In the genomic region with DNA sequence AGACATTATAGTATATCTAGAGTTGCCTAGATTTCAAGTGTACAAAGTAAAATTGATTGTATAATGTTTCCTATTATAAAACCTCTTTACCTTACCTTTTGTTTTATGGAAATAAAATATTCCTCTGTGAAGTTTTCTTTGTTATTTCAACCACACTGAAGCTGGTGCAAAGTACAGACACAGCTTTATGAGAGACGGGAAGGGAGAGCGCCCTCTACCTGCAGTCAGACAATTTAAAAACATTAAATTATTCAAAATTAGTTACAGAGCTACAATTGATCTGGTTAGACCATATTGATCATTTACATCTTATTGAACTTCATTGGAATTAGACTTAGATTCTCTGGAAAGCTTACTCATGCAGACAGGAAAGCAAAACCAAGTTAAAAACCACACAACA, we compare ENCODE assay signal across 27 mouse cellular contexts. TPM values are rescaled to one million over a fixed set of nuclear protein-coding genes. Genes with fewer than 3 reads are reported as not detected.
DNase-seq lines count a peak whose midpoint lies in the region; ATAC-seq and TF ChIP-seq lines count a peak whose summit lies in the region.
"Had no signal": no experiment of that assay in that cellular context is flagged by ENCODE, and none has a peak within 500 bp of the region (broad histone marks: within the 10 kb centered on the region; RNA-seq: fewer than 3 reads in every experiment).

No protein-coding gene starts in this region.

- no peaks in the 10 kb centered on the region for H3K27me3 ChIP-seq in liver, postnatal 0 days (ENCODE audit: insufficient read depth, low read length)
- no peaks in the 10 kb centered on the region for H3K27me3 ChIP-seq in liver, embryonic 12.5 days (replicated peaks)
- H3K27me3 ChIP-seq: forebrain, embryonic 15.5 days; intestine, embryonic 15.5 days; megakaryocyte, embryonic 14.5 days had no signal

- H3K36me3 ChIP-seq in liver, postnatal 0 days (replicated peaks; ENCODE audit: insufficient read depth, low read length): no peaks in the 10 kb centered on the region
- no peaks in the 10 kb centered on the region for H3K36me3 ChIP-seq in liver, embryonic 12.5 days
- H3K36me3 ChIP-seq: forebrain, embryonic 15.5 days; intestine, embryonic 15.5 days; limb, embryonic 10.5 days had no signal

- no peak for DNase-seq in liver, postnatal 0 days
- DNase-seq in 416B (ENCODE audit: low read depth) (peak; percentile 49), A20 (ENCODE audit: low read depth, low spot score) (peak; percentile 28)
- DNase-seq in gastrocnemius, adult 18-20 months (ENCODE audit: low spot score): no peak
- no peak for DNase-seq in frontal cortex, postnatal 25 days (ENCODE audit: low spot score in 2 of 2)
- no peak for DNase-seq in cerebellum, adult 18-20 months
- DNase-seq: adrenal gland, adult 8-10 months; cerebellum, postnatal 14 days; embryo, embryonic 11 days; heart, postnatal 10 days; kidney, postnatal 10 days; right cerebral cortex, postnatal 25 days had no signal

- no peak overlapping the region for H3K9ac ChIP-seq in liver, postnatal 0 days (replicated peaks)
- H3K9ac ChIP-seq in liver, embryonic 12.5 days: no peak overlapping the region
- H3K9ac ChIP-seq: forebrain, embryonic 15.5 days; intestine, embryonic 15.5 days had no signal

- TF ChIP-seq CTCF in liver, postnatal 0 days (IDR thresholded peaks at IDR 0.05; ENCODE audit: low read depth): peak; percentile 31; the same call in 1 of the 2 replicates

- no peaks in the 10 kb centered on the region for H3K4me1 ChIP-seq in liver, postnatal 0 days (ENCODE audit: insufficient read depth)
- no peaks in the 10 kb centered on the region for H3K4me1 ChIP-seq in liver, embryonic 12.5 days
- H3K4me1 ChIP-seq: forebrain, embryonic 15.5 days; intestine, embryonic 15.5 days; limb, embryonic 10.5 days; megakaryocyte, embryonic 14.5 days had no signal

- no peak overlapping the region for H3K27ac ChIP-seq in liver, postnatal 0 days (ENCODE audit: low read depth)
- no peak overlapping the region for H3K27ac ChIP-seq in liver, embryonic 12.5 days
- H3K27ac ChIP-seq: forebrain, embryonic 15.5 days; intestine, embryonic 15.5 days; limb, embryonic 10.5 days had no signal

- no peak for ATAC-seq in liver, postnatal 0 days
- ATAC-seq in liver, embryonic 12.5 days: no peak
- ATAC-seq in activated CD4-positive, CD25-positive, alpha-beta regulatory T cell, adult 4 months: peak; percentile 55
- ATAC-seq: forebrain, embryonic 15.5 days; intestine, embryonic 15.5 days had no signal

- H3K4me2 ChIP-seq in liver, postnatal 0 days (ENCODE audit: low read depth, low read length): no peak overlapping the region
- no peak overlapping the region for H3K4me2 ChIP-seq in liver, embryonic 12.5 days
- H3K4me2 ChIP-seq: forebrain, embryonic 15.5 days; heart, embryonic 11.5 days; intestine, embryonic 15.5 days; liver, embryonic 11.5 days had no signal

- H3K4me3 ChIP-seq in liver, postnatal 0 days (ENCODE audit: low read depth, low read length): no peak overlapping the region
- no peak overlapping the region for H3K4me3 ChIP-seq in liver, embryonic 12.5 days
- H3K4me3 ChIP-seq: forebrain, embryonic 15.5 days; intestine, embryonic 15.5 days; limb, embryonic 10.5 days; megakaryocyte, embryonic 14.5 days had no signal

- 71% methylated on average over 2 of the region's 2 CpGs for WGBS in liver, postnatal 0 days (ENCODE audit: insufficient replicate concordance)
- WGBS in liver, embryonic 12.5 days (ENCODE audit: insufficient replicate concordance): 68% methylated on average over 2 of the region's 2 CpGs

- no peak for TF ChIP-seq EP300 in liver, postnatal 0 days (IDR thresholded peaks at IDR 0.05; ENCODE audit: low read depth)

- H3K9me3 ChIP-seq in liver, postnatal 0 days (ENCODE audit: low read length): no peaks in the 10 kb centered on the region
- no peaks in the 10 kb centered on the region for H3K9me3 ChIP-seq in liver, embryonic 12.5 days (replicated peaks)
- H3K9me3 ChIP-seq: forebrain, embryonic 15.5 days; intestine, embryonic 15.5 days; limb, embryonic 10.5 days; megakaryocyte, embryonic 14.5 days had no signal

RNA-seq across cellular contexts. Expression of gene Trat1, which starts 5.4 kb away (rescaled TPM):
- not detected in 2 replicates for polyA plus RNA-seq in liver, postnatal 0 days (2015; fragmentation: Nextera tagmentation; extraction: Ambion mirVana)
- not detected in 2 replicates for polyA plus RNA-seq in liver, embryonic 12.5 days (2016; fragmentation: Nextera tagmentation; extraction: Ambion mirVana)
- 100 to 1,000 TPM; 131 to 161 TPM for polyA plus RNA-seq in activated CD4-positive, CD25-positive, alpha-beta regulatory T cell, adult 4 months (2017; shearing (Covaris generic))
- total RNA-seq in gastrocnemius, adult 18-20 months (2021): not detected
- polyA plus RNA-seq: forebrain, embryonic 15.5 days; hindbrain, embryonic 11.5 days; limb, embryonic 10.5 days; liver, embryonic 11.5 days; midbrain, embryonic 14.5 days had no signal

RNA-seq across cellular contexts. Expression of gene Retnlb, which starts 39.4 kb away (rescaled TPM):
- polyA plus RNA-seq in liver, postnatal 0 days (2015; fragmentation: Nextera tagmentation; extraction: Ambion mirVana): not detected in 2 replicates
- not detected in 2 replicates for polyA plus RNA-seq in liver, embryonic 12.5 days (2016; fragmentation: Nextera tagmentation; extraction: Ambion mirVana)
- polyA plus RNA-seq in activated CD4-positive, CD25-positive, alpha-beta regulatory T cell, adult 4 months (2017; shearing (Covaris generic)): not detected
- total RNA-seq in gastrocnemius, adult 18-20 months (2021): not detected
- total RNA-seq: adrenal gland, adult 8-10 months; heart, postnatal 10 days; layer of hippocampus, adult 18-20 months had no signal
- polyA plus RNA-seq: embryonic facial prominence, embryonic 14.5 days; forebrain, embryonic 15.5 days; gonadal fat pad, adult 2 months; heart, embryonic 11.5 days; hindbrain, embryonic 11.5 days; intestine, embryonic 15.5 days; limb, embryonic 10.5 days; liver, embryonic 11.5 days; midbrain, embryonic 14.5 days; spleen, adult 2 months; stomach, embryonic 14.5 days had no signal

Comparison
In these comparisons a context has a peak if more than half of its experiments do, and no peak if none do; other contexts are left out.
1. DNase-seq: peak in 416B (single experiment) and A20 (single experiment); none in liver, postnatal 0 days (single experiment), gastrocnemius, adult 18-20 months (single experiment), frontal cortex, postnatal 25 days (0 of 2) and cerebellum, adult 18-20 months (0 of 2).
2. RNA of gene Trat1, which starts 5.4 kb away (polyA plus RNA-seq): 131 to 161 TPM in activated CD4-positive, CD25-positive, alpha-beta regulatory T cell, adult 4 months; not detected in liver, postnatal 0 days and not detected in liver, embryonic 12.5 days; every median in the first group is over 100 times any median in the second.